Mouse (Mus musculus): ENCODE results near the gene Mosmo. TPM values are rescaled to one million over a fixed set of nuclear protein-coding genes. Genes with fewer than 3 reads are reported as not detected.

Mosmo gene
- polyA plus RNA-seq, 1 experiment from 2014 or later: 11.9 TPM

GRCm38 (mm10) chr7:120746821-120747220 is 69.4 kb downstream of the Mosmo start:
- no peaks in the 10 kb centered on the region for H3K4me1 ChIP-seq
- 91% methylated on average over 5 of the region's 5 CpGs for WGBS
- no peak for DNase-seq (ENCODE audit: low spot score)

GRCm38 (mm10) chr7:120748478-120748877 is 71.1 kb downstream of the Mosmo start:
- no peak overlapping the region for H3K4me3 ChIP-seq
- H3K36me3 ChIP-seq: no peaks in the 10 kb centered on the region
- no peaks in the 10 kb centered on the region for H3K9me3 ChIP-seq (replicated peaks)
- no peaks in the 10 kb centered on the region for H3K4me1 ChIP-seq
- H3K27ac ChIP-seq (replicated peaks): no peak overlapping the region
- H3K27me3 ChIP-seq (ENCODE audit: low read depth, poor library complexity, severe bottlenecking): no peaks in the 10 kb centered on the region
- DNase-seq (ENCODE audit: low spot score): no peak

More at GRCm38 (mm10) chr7:120746821-120747220, 69.4 kb downstream of the Mosmo start:
- Histone ChIP-seq H3K4me3 (no peak overlapping the region), H3K27ac (replicated peaks) (no peak overlapping the region), H3K36me3 (no peaks in the 10 kb centered on the region), H3K9me3 (replicated peaks) (no peaks in the 10 kb centered on the region), H3K27me3 (ENCODE audit: low read depth, poor library complexity, severe bottlenecking) (no peaks in the 10 kb centered on the region)

- no peak for DNase-seq (ENCODE audit: low spot score)
- H3K27ac ChIP-seq (replicated peaks): no peak overlapping the region
- no peaks in the 10 kb centered on the region for H3K4me1 ChIP-seq
- H3K9me3 ChIP-seq (replicated peaks): no peaks in the 10 kb centered on the region
- no peaks in the 10 kb centered on the region for H3K27me3 ChIP-seq (ENCODE audit: low read depth, poor library complexity, severe bottlenecking)
- no peak overlapping the region for H3K4me3 ChIP-seq
- no peaks in the 10 kb centered on the region for H3K36me3 ChIP-seq
These were observed 73.9 kb downstream of the Mosmo start for GRCm38 (mm10) chr7:120751330-120751729.

GRCm38 (mm10) chr7:120751906-120752305 is 74.5 kb downstream of the Mosmo start:
- H3K27me3 ChIP-seq (ENCODE audit: low read depth, poor library complexity, severe bottlenecking): no peaks in the 10 kb centered on the region
- H3K27ac ChIP-seq (replicated peaks): no peak overlapping the region
- H3K4me1 ChIP-seq: no peaks in the 10 kb centered on the region
- no peak overlapping the region for H3K4me3 ChIP-seq
- DNase-seq (ENCODE audit: low spot score): no peak
- no peaks in the 10 kb centered on the region for H3K9me3 ChIP-seq (replicated peaks)
- WGBS: 88% methylated on average over 7 of the region's 7 CpGs
- H3K36me3 ChIP-seq: no peaks in the 10 kb centered on the region

GRCm38 (mm10) chr7:120754671-120755070 is 77.3 kb downstream of the Mosmo start:
- H3K36me3 ChIP-seq: no peaks in the 10 kb centered on the region
- WGBS: 10% methylated on average over 5 of the region's 5 CpGs
- no peak overlapping the region for H3K4me3 ChIP-seq
- DNase-seq (ENCODE audit: low spot score): peak; percentile 84
- H3K4me1 ChIP-seq: no peaks in the 10 kb centered on the region
- H3K27ac ChIP-seq (replicated peaks): no peak overlapping the region
- no peaks in the 10 kb centered on the region for H3K27me3 ChIP-seq (ENCODE audit: low read depth, poor library complexity, severe bottlenecking)
- no peaks in the 10 kb centered on the region for H3K9me3 ChIP-seq (replicated peaks)

- no peaks in the 10 kb centered on the region for H3K36me3 ChIP-seq
- peaks cover 12% of the 10 kb centered on the region for H3K4me1 ChIP-seq
- whole genome bisulfite sequencing: 13% methylated on average over 1 of the region's 1 CpGs
- H3K9me3 ChIP-seq (replicated peaks): no peaks in the 10 kb centered on the region
- no peak overlapping the region for H3K4me3 ChIP-seq
- no peak for DNase-seq (ENCODE audit: low spot score)
- H3K27ac ChIP-seq (replicated peaks): peak overlapping the region; percentile 64
- H3K27me3 ChIP-seq (ENCODE audit: low read depth, poor library complexity, severe bottlenecking): no peaks in the 10 kb centered on the region
These were observed 90.0 kb downstream of the Mosmo start for GRCm38 (mm10) chr7:120767369-120767768.

- Histone ChIP-seq H3K4me1 (peaks cover 12% of the 10 kb centered on the region), H3K9me3 (replicated peaks) (no peaks in the 10 kb centered on the region), H3K27ac (replicated peaks) (no peak overlapping the region), H3K36me3 (no peaks in the 10 kb centered on the region), H3K27me3 (ENCODE audit: low read depth, poor library complexity, severe bottlenecking) (no peaks in the 10 kb centered on the region), H3K4me3 (no peak overlapping the region)
- no peak for DNase-seq (ENCODE audit: low spot score)
- 48% methylated on average over 1 of the region's 1 CpGs for WGBS
These were observed 94.0 kb downstream of the Mosmo start for GRCm38 (mm10) chr7:120771389-120771788.

GRCm38 (mm10) chr7:120778012-120778411 is 100.6 kb downstream of the Mosmo start:
- Histone ChIP-seq H3K4me1 (no peaks in the 10 kb centered on the region), H3K27ac (replicated peaks) (no peak overlapping the region), H3K36me3 (no peaks in the 10 kb centered on the region), H3K27me3 (ENCODE audit: low read depth, poor library complexity, severe bottlenecking) (no peaks in the 10 kb centered on the region), H3K9me3 (replicated peaks) (no peaks in the 10 kb centered on the region), H3K4me3 (no peak overlapping the region)
- WGBS: 70% methylated on average over 2 of the region's 2 CpGs
- DNase-seq (ENCODE audit: low spot score): no peak

Other genes starting within 250 kb of the Mosmo start
- 180 and 188 TPM in 2 replicates for gene Uqcrc2, start 42.4 kb upstream of the Mosmo start, polyA plus RNA-seq (2016; fragmentation: Nextera tagmentation; extraction: Ambion mirVana)
- gene Pdzd9, start 7.3 kb upstream of the Mosmo start, polyA plus RNA-seq (2016; fragmentation: Nextera tagmentation; extraction: Ambion mirVana): 0.24 and 0.41 TPM in 2 replicates
- gene Vwa3a, start 61.7 kb downstream of the Mosmo start, polyA plus RNA-seq (2016; fragmentation: Nextera tagmentation; extraction: Ambion mirVana): 0.07 and 0.12 TPM in 2 replicates
- gene Gm5737, start 134.7 kb downstream of the Mosmo start, polyA plus RNA-seq (2016; fragmentation: Nextera tagmentation; extraction: Ambion mirVana): not detected in 2 replicates
- 24.0 and 26.1 TPM in 2 replicates for gene Eef2k, start 165.2 kb downstream of the Mosmo start, polyA plus RNA-seq (2016; fragmentation: Nextera tagmentation; extraction: Ambion mirVana)
- gene Polr3e, start 240.1 kb downstream of the Mosmo start, polyA plus RNA-seq (2016; fragmentation: Nextera tagmentation; extraction: Ambion mirVana): 38.2 and 41.0 TPM in 2 replicates